Mouse (Mus musculus) right cerebral cortex, postnatal 36 days (tissue): Measurements from ENCODE around the gene Klk1.
"Not testable (repeated sequence)": the region's sequence is repeated elsewhere in the genome, so short reads cannot be mapped to it uniquely, and the experiment has no call there.

ENCODE experiments used
- DNase-seq, 2 experiments: peaks; one replicate each; pipeline ENCODE4 v3.0.0; 2022; ENCODE audit warnings: low spot score in 2 of 2, mixed read lengths in 1 of 2

Klk1 gene

DNA sequence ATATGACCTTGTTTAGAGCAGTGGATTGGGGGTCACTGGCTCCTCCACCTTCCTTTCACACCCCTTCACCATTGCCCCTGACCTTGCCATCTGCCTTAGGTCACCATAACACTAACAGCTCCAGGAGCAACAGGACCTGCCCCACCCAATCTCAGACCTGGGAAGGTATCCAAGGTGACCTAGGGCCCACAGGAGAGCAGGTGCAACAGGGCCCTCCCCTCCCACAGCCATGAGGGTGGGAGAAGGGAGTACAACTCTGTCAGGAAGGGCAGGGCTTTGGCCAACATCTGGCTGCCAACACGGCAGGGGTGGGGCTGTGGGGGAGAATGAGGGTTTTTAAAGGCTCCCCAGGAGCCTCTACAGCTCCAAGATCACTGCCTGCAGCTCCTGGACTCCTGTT lies at the start of gene Klk1:
TSS of gene Klk1 (plus strand) at position 285 of the 400 bp plus-strand sequence.
- DNase-seq: no peak

DNA sequence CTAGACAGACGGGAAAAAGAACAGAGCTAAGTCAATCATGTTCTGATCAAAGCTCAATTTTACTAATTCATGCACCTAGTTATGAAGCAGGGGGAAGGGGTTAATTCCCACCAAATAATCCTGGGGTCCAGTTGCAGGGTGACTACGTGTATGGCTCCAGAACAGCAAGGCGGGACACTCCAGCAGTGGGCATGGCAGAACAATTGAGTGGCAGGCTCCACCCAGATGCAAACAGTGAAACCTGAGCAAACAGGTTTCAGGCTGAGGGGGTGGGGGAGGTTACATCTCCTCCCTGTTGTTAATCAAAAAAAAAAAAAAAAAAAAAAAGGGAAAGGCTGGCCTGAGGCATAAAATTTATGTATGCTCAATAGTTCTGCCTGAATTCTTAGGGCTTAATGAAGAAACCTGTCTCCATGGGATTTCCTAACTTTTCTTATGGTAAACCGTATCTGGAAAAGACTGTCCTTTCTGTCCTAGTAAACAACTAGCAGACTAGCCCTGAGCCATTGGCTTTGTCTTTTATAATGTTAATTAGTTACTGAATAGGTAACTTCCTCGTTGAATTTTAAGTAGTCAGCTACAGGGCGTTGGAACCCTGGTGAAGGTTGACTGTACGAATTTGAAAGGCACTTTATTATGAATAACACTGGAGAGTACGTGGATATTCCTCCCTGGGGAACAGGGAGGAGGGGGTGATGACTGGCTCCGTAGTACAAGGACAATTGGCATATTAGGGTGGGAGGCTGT lies 45.7 kb upstream of the Klk1 start:
- no peak for DNase-seq

DNA sequence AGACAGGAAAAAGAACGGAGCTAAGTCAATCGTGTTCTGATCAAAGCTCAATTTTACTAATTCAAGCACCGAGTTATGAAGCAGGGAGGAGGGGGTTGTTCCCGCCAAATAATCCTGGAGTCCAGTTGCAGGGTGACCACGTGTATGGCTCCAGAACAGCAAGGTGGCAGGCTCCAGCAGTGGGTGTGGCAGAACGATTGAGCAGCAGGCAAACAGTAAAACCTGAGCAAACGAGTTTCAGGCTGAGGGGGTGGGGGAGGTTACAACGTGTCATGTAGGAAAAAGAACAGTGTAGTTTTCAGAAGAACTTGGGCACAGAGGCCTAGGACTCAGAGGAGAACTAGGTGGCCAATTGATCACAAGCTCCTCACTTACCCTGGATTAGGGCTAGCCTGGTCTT lies 38.6 kb upstream of the Klk1 start:
- not testable (repeated sequence) for DNase-seq

DNA sequence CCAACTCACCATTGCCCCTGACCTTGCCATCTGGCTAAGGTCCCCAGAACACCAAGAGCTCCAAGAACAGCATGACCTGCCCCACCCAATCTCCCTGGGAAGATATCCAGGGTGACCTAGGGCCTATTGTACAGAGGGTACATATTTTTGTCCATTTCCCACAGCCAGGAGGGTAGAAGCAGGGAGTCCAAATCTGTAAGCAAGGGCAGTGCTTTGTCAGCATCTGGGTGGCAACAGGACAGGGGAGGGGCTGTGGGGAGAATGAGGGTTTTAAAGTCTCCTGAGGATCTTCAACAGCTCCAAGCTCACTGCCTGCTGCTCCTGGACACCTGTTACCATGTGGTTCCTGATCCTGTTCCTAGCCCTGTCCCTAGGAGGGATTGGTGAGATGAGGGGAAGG lies 37.2 kb upstream of the Klk1 start, which contains the start of gene Klk1b24:
TSS of gene Klk1b24 (plus strand) at position 301 of the 400 bp plus-strand sequence.
- DNase-seq: not testable (repeated sequence)

DNA sequence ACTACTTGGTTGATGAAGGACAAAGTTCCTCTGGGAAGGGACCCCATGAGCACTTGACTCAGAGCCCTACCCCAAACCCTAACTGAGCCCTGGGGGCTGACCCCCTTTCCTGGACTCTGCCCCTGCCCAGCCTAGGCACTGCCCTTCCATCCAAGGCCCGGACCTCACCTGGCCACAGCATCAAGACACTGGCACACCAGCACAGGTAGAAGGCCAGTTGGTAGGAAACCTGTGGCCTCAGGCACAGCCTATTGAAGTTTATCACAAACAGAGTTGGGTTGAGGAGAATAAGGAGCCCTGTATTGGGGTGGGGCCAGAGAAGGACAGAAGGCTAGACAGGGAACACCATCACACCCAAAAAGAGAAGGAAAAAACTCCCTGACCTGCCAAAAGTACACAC lies 31.7 kb upstream of the Klk1 start:
- not testable (repeated sequence) for DNase-seq

DNA sequence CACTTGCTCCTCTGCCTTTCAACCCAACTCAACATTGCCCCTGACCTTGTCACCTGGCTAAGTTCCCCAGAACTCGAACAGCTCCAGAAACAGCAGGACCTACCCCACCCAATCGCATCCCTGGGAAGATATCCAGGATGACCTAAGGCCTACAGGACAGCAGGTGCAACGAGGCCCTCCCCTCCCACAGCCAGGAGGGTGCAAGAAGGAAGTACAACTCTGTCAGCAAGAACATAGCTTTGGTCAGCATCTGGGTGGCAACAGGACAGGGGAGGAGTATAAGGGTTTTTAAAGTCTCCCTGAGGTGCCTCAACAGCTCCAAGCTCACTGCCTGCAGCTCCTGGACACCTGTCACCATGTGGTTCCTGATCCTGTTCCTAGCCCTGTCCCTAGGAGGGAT lies 27.3 kb upstream of the Klk1 start, which contains the start of gene Klk1b3:
TSS of gene Klk1b3 (plus strand) at position 301 of the 400 bp plus-strand sequence.
- no peak for DNase-seq

DNA sequence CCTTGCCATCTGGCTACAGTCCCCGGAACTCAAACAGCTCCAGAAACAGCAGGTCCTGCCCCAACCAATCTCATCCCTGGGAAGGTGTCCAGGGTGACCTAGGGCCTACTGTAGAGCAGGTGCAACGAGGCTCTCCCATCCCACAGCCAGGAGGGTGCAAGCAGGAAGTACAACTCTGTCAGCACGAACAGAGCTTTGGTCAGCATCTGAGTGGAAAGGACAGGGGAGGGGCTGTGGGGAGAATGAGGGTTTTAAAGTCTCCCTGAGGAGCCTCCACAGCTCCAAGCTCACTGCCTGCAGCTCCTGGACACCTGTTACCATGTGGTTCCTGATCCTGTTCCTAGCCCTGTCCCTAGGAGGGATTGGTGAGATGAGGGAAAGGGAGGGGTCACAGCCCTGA lies 18.0 kb upstream of the Klk1 start, which contains the start of gene Klk1b4:
TSS of gene Klk1b4 (plus strand) at position 301 of the 400 bp plus-strand sequence.
- DNase-seq: not testable (repeated sequence)

DNA sequence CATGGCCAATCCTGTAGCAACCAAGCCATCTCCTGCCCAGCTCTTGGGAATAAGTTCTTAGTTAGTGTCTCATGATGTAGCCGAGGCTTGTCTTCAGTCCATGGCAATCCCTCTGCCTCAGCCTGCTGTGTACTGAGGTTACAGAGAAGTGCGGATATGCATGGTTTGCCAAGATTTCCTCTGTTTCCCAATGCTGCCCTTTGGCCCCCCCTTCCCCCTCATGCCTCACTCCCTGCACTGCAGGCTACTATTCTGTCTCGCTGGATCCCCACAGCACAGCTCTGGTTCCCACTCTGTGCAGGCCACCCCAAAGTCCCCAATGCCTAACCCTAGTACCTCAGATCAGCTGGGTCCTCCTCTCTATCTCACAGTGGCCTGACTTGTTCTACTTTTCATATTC lies 16.9 kb upstream of the Klk1 start:
- no peak for DNase-seq

DNA sequence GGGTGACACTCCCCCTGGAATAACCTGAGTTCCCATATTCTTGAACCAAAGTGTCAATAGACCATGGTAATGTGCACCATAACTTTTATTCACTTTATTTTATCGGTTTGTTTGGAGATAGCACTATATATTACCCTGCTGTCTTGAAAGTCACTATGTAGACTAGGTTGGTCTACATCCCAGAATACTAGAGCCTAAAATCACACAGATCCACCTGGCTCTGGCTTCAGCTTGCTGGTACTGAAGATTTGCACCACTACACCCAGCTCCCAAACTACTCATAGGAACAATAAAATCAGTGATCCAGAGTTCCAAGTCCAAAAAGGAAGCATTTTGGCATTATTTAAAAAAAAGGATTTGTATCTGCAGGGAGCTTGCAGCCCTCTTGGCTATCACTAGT lies 9.5 kb upstream of the Klk1 start, which contains the start of gene Klk1b5:
TSS of gene Klk1b5 (plus strand) at position 301 of the 400 bp plus-strand sequence.
- no peak for DNase-seq

DNA sequence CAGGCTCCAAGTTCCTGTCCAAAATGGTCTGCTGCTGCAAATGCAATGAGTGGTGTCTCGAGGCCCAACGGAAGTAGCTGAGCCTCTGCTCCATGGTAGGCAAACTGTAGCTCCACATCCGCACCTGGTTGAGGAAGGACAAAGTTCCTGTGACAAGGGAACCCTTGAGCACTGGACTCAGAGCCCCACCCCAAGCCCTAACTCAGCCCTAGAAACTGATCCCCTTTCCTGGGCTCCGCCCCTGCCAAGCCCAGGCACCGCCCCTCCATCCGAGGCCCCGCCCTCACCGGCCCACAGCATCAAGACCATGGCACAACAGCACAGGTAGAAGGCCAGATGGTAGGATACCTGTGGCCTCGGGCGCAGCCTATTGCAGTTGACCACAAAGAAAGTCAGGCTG lies 3.6 kb upstream of the Klk1 start:
- not testable (repeated sequence) for DNase-seq

DNA sequence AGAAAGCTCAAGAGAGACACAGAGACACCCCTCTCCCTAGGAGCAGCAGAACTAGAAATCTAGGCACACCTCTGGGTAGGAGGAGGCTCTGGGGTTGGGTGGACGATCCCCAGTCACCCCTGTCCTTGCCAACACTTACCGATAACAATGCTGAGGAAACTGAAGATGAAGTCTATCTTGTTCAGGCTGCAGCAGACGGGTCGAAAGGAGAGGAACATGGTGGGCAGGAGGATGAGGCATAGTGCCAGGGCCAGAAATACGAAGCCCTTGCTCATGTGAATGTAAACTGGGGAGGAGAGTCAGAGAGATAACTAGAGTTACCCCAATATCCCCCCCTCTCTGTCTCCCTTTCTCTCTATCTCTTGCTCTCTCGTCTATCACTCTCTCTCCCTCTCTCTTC lies 2.8 kb upstream of the Klk1 start:
- DNase-seq: not testable (repeated sequence)

DNA sequence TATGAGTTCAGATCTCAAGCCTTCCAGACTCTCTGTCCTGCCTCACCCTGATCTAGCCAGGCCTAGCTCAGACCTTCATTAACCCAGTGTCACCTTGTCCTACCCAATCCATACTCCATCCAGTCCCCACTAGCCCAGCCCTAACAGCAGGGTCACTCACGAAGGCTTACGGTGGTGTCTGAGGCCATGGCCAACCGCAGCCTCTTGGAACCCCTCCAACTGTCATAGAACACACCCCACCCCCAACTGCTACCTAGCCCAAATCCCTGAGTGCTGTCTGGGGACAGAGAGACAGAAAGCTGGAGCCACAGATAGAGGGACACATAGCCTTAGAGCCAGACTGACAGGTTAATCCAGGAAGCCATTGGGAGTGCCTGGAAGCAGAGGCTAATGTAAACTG lies 10.7 kb downstream of the Klk1 start, which contains the start of gene Gm36864:
TSS of gene Gm36864 (plus strand) at position 269 of the 400 bp plus-strand sequence.
- no peak for DNase-seq

DNA sequence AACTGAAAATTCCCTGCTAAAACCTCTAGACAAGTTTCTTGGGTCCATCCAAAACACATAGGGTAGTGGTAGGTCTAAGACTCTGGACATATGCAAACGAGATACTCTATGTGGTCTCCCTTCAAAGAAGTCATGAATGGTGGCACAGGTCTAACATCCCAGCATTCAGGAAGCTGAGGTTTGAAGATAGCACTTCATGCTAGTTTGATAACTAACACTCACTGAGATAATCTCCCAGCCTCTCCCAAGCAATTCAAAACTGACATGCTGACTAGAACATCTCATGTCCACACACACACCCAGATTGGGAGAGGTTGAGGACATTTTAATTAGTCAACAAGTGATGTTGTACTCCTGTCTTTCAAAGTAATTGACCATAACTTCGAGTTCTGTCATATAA lies 14.8 kb downstream of the Klk1 start:
- no peak for DNase-seq

DNA sequence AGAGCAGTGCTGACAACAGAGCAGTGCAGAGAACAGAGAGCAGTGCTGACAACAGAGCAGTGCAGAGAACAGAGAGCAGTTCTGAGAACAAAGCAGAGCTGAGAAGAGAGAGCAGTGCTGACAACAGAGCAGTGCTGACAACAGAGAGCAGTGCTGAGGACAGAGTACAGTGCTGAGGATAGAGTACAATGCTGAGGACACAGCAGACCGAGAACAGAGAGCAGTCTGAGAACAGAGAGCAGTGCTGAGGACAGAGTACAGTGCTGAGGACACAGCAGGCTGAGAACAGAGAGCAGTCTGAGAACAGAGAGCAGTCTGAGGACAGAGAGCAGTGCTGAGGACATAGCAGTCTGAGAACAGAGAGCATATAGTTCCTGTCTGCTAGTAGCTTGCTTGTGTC lies 15.6 kb downstream of the Klk1 start:
- DNase-seq: no peak

DNA sequence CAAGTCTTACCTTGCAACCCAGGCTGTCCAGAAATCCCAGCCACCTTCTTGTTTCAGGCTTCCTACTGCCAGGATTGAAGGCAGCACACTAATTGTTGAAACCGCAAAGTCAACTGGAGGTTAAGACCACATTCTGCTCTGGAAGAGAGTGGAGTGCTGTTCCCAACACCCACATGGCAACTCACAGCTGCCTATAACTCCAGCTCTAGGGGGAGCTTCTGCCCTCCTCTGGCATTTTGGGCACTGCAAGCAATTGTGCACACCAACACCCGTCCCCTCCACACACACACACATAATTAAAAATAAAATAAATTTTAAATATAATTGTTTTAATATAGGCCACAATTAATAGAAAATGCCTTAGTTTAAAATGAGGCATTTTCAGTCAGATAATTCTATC lies 16.0 kb downstream of the Klk1 start:
- no peak for DNase-seq

DNA sequence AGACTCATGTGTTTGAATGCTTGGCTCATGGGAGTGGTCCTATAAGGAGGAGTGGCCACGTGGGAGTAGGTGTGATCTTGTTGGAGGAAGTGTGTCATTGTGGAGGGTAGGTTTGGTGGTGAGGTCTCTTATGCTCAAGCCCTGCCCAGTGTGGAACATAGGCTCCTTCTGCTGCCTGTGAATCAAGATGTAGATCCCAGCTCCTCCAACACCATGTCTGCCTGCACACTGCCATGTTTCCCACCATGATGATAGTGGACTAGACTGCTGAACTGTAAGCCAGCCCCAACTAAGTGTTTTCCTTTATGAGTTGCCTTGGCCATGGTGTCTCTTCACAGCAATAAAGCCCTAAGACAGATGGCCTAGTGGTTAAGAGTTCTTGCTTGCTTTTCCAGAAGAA lies 18.9 kb downstream of the Klk1 start:
- no peak for DNase-seq

DNA sequence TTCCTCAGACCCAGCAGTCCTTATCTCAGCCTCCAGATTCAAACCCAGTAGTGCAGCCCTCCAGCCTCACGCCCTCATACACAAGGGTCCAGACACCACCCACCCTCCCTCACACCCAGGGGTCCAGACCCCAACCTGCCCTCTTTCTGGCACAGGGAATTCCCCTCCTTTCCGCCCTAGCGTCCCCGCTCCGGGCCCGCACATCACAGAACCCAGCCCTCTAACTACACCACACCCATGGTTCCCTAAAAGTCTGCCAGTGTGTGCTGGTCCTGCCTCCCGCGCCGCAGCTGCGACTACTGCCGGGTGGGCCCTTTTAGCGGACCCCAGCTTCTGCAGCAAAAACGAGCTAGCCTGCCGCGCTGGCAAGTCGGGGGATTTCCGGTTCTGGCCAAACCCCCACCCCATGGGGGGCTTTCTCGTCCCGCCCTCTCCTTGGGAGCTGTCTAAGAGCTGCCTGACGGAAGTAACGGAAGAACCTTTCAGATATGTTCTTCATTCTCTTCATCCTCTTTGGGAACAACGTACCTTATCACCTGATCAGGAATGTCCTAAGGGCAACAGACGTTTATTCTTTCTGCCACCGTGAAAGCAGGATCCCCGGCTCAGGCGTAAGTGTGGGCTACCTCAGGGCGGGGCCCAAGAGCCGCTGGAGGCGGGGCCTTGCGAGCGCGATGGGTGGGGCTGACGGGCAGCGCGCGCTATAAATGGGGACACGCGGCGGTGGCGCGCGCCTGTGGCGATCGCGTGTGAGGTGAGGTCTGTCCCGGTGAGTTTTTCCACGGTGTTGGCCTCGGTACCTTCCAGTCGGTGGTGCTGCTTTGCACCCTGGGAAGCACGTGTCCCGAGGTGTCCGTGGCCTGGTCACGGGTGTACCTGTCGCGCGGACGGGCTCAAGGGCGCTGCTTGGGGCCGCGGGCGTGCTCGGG lies 21.2 kb downstream of the Klk1 start, which contains the start of the genes 1700028J19Rik and 2410002F23Rik:
TSS of gene 1700028J19Rik (minus strand) at position 641 of the 929 bp plus-strand sequence.
TSS of gene 2410002F23Rik (plus strand) at position 668 of the 929 bp plus-strand sequence.
- peak; percentile 83 to 86 for DNase-seq

DNA sequence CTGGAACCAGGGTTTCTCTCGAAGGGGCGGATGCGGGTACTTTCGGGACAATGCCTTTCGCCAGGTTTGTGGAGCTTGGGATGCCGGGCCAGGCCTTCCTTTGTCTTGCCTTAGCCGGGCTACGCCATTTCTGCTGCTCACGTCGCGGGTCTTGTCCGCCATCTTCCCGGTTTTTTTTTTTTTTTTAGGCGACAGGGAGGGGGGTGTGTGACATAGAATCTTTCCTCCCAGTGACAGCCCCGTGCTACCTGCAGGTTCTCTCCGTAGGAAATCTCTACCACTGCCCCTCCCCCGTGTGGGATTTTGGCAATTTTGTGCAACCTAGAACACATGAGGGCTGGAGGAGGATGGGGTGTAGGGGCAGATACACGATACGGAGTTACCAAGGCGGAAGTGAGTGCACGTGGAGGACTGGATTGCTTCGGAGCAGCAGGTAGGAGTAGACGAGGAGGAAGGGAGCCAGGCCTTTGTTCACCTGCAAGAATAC lies 21.9 kb downstream of the Klk1 start:
- DNase-seq: peak; percentile 35 to 39

DNA sequence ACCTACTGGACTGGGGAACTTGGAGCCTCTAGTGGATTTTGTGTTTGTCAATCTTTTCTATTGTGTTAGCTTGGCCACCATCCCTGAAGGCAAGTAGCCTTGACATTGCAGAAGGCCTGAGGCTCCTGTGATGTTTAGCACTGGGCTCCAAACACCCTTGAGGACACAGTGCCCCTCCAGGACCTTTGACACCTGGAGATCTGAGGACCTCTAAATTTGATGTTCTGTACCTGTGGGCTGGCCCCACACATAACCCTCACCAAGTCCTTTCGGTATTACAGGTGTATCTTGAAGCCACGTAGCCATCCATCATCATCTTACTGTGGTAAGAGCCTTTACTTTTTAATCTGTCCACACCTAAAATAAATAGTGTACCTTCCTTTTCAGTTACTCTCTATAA lies 22.8 kb downstream of the Klk1 start:
- no peak for DNase-seq

DNA sequence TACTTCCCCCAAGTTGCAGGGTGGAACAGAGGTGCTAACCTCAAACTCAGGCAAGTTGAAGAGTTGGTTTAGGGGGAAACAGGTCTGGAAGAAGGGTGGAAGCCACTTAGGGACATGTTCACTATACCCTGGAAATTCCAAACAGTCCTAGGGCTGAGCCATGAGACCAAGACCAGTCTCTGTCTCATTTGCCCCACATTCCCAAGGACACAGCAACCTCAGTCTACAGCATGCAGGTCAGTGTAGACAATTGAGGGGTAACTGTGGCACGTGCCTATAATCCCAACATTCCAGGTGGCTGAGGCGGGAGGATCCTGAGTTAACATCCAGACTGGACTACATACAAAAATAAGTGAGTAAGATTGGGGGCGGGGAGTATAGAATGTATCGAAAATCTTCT lies 24.1 kb downstream of the Klk1 start:
- no peak for DNase-seq

DNA sequence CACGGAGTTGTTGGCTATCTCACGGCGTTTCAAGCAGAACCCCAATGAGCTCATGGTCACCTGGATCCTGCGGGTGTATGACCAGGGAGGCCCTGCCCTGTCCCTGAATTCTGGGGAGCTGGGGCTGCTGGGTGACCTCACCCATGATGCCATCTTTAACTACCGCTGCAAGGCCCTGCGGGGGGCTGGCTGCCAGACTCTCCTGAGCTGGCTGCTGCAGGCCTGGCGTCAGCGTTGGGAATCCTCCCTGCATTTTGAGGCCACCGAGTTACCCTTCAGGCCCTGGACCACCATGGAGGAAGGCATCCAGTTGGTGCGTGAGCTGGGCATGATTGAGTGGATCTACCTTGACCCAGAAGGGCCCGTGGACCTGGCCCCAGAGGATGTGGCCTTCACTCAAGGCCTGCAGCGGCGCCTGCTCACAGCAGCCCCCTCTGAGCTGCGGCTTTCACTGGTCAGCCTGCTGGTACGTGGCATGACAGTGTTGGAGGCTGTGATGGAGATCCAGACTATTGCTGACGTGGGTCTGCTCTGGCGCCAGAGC lies 25.6 kb downstream of the Klk1 start:
- DNase-seq: not testable (repeated sequence)
